Mouse (Mus musculus) adrenal gland, postnatal 25 days (tissue): ENCODE data around the gene Ibsp. TPM values are rescaled to one million over a fixed set of nuclear protein-coding genes. Genes with fewer than 3 reads are reported as not detected.
A peak's percentile ranks its signal among the peaks of the same experiment; 100 is the strongest.

Experiments
- DNase-seq: peaks from one replicate; pipeline ENCODE4 v3.0.0; 2021; ENCODE audit warnings: mixed read lengths
- microRNA-seq, 2 experiments: library from miRNA; unstranded; fragments of <30 nt; microRNA quantifications; one replicate each; pipeline ENCODE4 v1.2.0; 2021
- total RNA-seq: library from RNA; stranded (reverse); gene quantifications from 2 replicates; pipeline ENCODE4 v1.2.3, GENCODE M21; 2021

Ibsp gene
- total RNA-seq, 1 experiment from 2014 or later: not detected

- DNase-seq: peak; percentile 10
These were observed 43.9 kb downstream of the Ibsp start for GRCm38 (mm10) chr5:104342881-104343280.

DNA sequence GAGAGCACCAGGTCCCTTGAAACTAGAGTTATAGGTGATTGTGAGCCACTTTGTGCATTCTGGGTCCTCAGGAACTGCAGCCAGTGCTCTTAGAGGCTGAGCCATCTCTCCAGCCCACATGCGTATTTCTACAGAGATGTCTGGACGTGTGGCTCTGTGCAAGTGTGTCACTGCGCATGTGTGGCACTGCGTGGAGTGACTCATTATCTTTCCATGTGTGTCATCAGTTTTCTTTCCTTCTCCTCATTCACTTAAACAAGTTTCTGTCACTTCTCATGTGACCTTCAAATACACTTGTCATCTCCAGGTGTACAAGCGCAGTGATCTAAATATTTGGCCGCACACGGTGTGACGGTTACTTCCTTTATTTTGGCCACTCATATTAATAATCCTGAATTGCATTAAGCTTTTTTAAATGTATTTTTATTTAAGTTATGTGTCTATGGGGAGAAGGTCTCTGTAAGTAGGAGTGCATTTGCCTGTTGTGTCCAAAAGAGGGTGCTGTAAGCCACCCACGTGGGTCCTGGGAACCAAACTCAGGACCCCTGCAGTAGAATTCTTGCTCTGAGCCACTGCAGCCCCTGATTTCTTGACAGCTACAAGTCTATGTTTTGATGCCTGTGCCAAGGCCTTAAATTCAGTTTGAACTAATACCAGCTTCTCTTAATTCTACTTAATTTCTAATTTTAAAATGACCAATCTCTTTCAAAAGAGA lies 45.7 kb downstream of the Ibsp start:
- peak; percentile 8 for DNase-seq

DNA sequence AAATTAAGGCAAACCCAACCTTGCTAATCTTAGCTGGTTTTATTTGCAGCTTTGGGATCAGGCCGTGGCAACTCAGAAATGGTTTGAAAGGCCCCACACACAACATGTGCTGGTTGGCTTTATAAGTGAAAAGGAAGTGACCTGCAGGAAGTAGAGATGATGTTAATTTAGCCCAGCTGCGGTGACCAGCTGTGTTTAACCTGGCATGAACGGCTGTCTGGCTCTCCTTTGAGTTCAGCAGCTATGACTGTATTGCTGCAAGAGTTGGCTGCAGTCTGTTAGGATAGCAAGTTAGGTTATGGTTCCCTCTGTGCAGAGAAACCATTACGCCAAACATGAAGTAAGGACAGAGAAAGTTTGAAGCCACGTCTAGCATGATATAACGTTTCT lies 46.3 kb downstream of the Ibsp start:
- no peak for DNase-seq

DNA sequence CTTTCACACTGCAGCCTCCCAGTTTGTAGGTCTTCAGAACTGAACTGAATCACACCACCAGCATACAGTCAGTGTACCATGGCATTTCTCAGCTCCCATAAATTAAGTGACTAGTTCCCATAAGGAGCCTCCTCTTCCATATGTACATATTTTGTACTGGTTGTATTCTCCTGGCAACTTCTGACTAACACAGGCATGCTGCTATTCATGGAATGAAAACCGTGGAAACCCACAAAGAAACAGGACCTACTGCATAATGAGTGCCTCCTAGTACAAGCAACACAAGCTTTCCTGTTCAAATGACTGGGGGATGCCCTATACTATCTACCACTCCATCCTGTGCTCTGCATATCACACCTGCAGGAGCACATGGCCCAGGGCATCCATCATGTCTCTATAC lies 52.1 kb downstream of the Ibsp start:
- DNase-seq: no peak

DNA sequence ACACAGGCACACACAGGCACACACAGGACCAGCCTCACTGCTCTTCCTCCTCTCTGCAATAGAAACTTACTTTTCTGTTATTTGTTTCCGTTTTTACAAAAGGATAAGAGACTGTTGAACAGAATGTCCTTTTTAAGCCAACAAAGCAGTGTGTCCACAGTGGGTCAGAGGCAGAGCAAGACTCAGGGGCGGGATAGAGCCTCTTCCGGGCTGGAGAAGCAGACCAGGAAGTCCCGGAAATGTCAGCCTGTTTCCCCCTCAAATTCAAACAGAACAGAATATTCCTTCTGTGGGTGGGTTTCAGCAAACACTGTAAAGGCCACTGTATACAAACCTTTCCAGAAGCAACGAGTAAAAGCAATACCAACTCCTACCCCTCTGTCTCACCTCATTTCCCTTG lies 52.9 kb downstream of the Ibsp start:
- DNase-seq: no peak

- no peak for DNase-seq
These were observed 58.6 kb downstream of the Ibsp start for GRCm38 (mm10) chr5:104357575-104357974.

DNA sequence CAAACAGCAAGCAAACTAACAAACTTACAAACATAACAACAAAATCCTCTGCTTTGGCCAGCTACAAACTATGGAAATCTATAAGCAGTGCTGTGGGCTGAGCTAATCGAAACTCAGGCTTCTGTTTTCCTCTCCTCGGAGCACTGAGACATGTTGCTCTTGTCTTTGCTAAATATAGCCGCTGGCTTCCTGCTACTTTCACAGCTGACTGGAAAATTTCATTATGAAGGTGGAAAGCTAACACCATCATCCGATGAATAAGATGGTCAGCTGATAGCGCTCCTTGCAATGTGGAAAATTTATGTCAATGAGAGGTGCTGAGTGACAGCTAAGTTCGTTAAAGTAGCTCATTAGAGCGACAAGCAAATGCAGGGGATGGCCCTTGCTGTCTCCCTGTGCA lies 59.6 kb downstream of the Ibsp start:
- DNase-seq: no peak

- DNase-seq: no peak
These were observed 60.3 kb downstream of the Ibsp start for GRCm38 (mm10) chr5:104359257-104359656.

Small RNAs within 50 kb of the gene (microRNA-seq; reads per million reads assigned to microRNA genes)
- 0 reads per million in 2 experiments for gene Gm23616

Other genes with a start within 250 kb of the Ibsp start
- not detected in 2 replicates for gene Gm17660, start 221.6 kb upstream of the Ibsp start, total RNA-seq
- gene Sparcl1, start 185.4 kb upstream of the Ibsp start, total RNA-seq: 24.7 and 25.0 TPM in 2 replicates
- gene Dspp, start 128.5 kb upstream of the Ibsp start, total RNA-seq: not detected in 2 replicates
- gene Dmp1, start 96.6 kb upstream of the Ibsp start, total RNA-seq: not detected in 2 replicates
- gene Mepe, start 26.2 kb downstream of the Ibsp start, total RNA-seq: not detected in 2 replicates
- gene Spp1, start 135.9 kb downstream of the Ibsp start, total RNA-seq: 343 and 454 TPM in 2 replicates
- gene Pkd2, start 160.3 kb downstream of the Ibsp start, total RNA-seq: 47.4 and 59.7 TPM in 2 replicates
- 12.1 and 13.9 TPM in 2 replicates for gene BC005561, start 209.2 kb downstream of the Ibsp start, total RNA-seq